Mouse (Mus musculus): ENCODE measurements around the gene Tesmin. TPM values are rescaled to one million over a fixed set of nuclear protein-coding genes. Genes with fewer than 3 reads are reported as not detected.
A peak's percentile ranks its signal among the peaks of the same experiment; 100 is the strongest.

Gene Tesmin
- polyA plus RNA-seq, 1 experiment from 2014 or later = 0.12 TPM

- Histone ChIP-seq H3K4me3 (no peak overlapping the region), H3K4me1 (no peaks in the 10 kb centered on the region), H3K27me3 (ENCODE audit: low read depth, poor library complexity, severe bottlenecking) (no peaks in the 10 kb centered on the region), H3K27ac (replicated peaks) (no peak overlapping the region), H3K9me3 (replicated peaks) (peaks cover 7% of the 10 kb centered on the region; the same call in 1 of the 2 replicates), H3K36me3 (no peaks in the 10 kb centered on the region)
- WGBS = 96% methylated on average over 3 of the region's 3 CpGs
- DNase-seq (ENCODE audit: low spot score) = no peak
These were observed 23.6 kb upstream of the Tesmin start for GRCm38 (mm10) chr19:3365089-3365488.

GRCm38 (mm10) chr19:3368276-3368675, 20.4 kb upstream of the Tesmin start:
- Histone ChIP-seq H3K4me1 (no peaks in the 10 kb centered on the region), H3K27ac (replicated peaks) (no peak overlapping the region), H3K4me3 (no peak overlapping the region), H3K36me3 (no peaks in the 10 kb centered on the region), H3K9me3 (replicated peaks) (peaks cover 7% of the 10 kb centered on the region; the same call in 1 of the 2 replicates), H3K27me3 (ENCODE audit: low read depth, poor library complexity, severe bottlenecking) (no peaks in the 10 kb centered on the region)
- 88% methylated on average over 3 of the region's 3 CpGs for WGBS
- no peak for DNase-seq (ENCODE audit: low spot score)

GRCm38 (mm10) chr19:3373380-3373779, 15.3 kb upstream of the Tesmin start:
- no peak overlapping the region for H3K4me3 ChIP-seq
- H3K36me3 ChIP-seq = no peaks in the 10 kb centered on the region
- 74% methylated on average over 12 of the region's 12 CpGs for WGBS
- H3K4me1 ChIP-seq = no peaks in the 10 kb centered on the region
- DNase-seq (ENCODE audit: low spot score) = no peak
- no peaks in the 10 kb centered on the region for H3K27me3 ChIP-seq (ENCODE audit: low read depth, poor library complexity, severe bottlenecking)
- H3K9me3 ChIP-seq (replicated peaks) = peaks cover 3% of the 10 kb centered on the region; the same call in 1 of the 2 replicates
- no peak overlapping the region for H3K27ac ChIP-seq (replicated peaks)

GRCm38 (mm10) chr19:3374028-3374427, 14.6 kb upstream of the Tesmin start:
- Histone ChIP-seq H3K36me3 (no peaks in the 10 kb centered on the region), H3K4me1 (no peaks in the 10 kb centered on the region), H3K27me3 (ENCODE audit: low read depth, poor library complexity, severe bottlenecking) (no peaks in the 10 kb centered on the region), H3K9me3 (replicated peaks) (no peaks in the 10 kb centered on the region), H3K4me3 (no peak overlapping the region), H3K27ac (replicated peaks) (no peak overlapping the region)
- no peak for DNase-seq (ENCODE audit: low spot score)
- 53% methylated on average over 2 of the region's 2 CpGs for WGBS

GRCm38 (mm10) chr19:3375945-3376495, 12.6 kb upstream of the Tesmin start:
- Histone ChIP-seq H3K36me3 (no peaks in the 10 kb centered on the region), H3K27me3 (ENCODE audit: low read depth, poor library complexity, severe bottlenecking) (no peaks in the 10 kb centered on the region), H3K9me3 (replicated peaks) (no peaks in the 10 kb centered on the region), H3K4me3 (no peak overlapping the region), H3K27ac (replicated peaks) (no peak overlapping the region), H3K4me1 (no peaks in the 10 kb centered on the region)
- WGBS = 75% methylated on average over 7 of the region's 7 CpGs
- DNase-seq (ENCODE audit: low spot score) = no peak

GRCm38 (mm10) chr19:3376966-3377715, 11.5 kb upstream of the Tesmin start:
- 33% methylated on average over 4 of the region's 4 CpGs for WGBS
- no peaks in the 10 kb centered on the region for H3K36me3 ChIP-seq
- H3K4me3 ChIP-seq = no peak overlapping the region
- H3K9me3 ChIP-seq (replicated peaks) = no peaks in the 10 kb centered on the region
- no peak for DNase-seq (ENCODE audit: low spot score)
- H3K4me1 ChIP-seq = no peaks in the 10 kb centered on the region
- H3K27me3 ChIP-seq (ENCODE audit: low read depth, poor library complexity, severe bottlenecking) = no peaks in the 10 kb centered on the region
- no peak overlapping the region for H3K27ac ChIP-seq (replicated peaks)

GRCm38 (mm10) chr19:3378614-3379013, 10.0 kb upstream of the Tesmin start:
- H3K4me3 ChIP-seq = no peak overlapping the region
- H3K27ac ChIP-seq (replicated peaks) = no peak overlapping the region
- no peaks in the 10 kb centered on the region for H3K4me1 ChIP-seq
- no peaks in the 10 kb centered on the region for H3K9me3 ChIP-seq (replicated peaks)
- no peaks in the 10 kb centered on the region for H3K36me3 ChIP-seq
- DNase-seq (ENCODE audit: low spot score) = no peak
- 92% methylated on average over 3 of the region's 3 CpGs for WGBS
- no peaks in the 10 kb centered on the region for H3K27me3 ChIP-seq (ENCODE audit: low read depth, poor library complexity, severe bottlenecking)

GRCm38 (mm10) chr19:3388061-3388460, 596 bp upstream of the Tesmin start:
- no peaks in the 10 kb centered on the region for H3K36me3 ChIP-seq
- H3K4me3 ChIP-seq = no peak overlapping the region
- peaks cover 13% of the 10 kb centered on the region for H3K27me3 ChIP-seq (ENCODE audit: low read depth, poor library complexity, severe bottlenecking)
- H3K27ac ChIP-seq (replicated peaks) = no peak overlapping the region
- DNase-seq (ENCODE audit: low spot score) = no peak
- peaks cover 9% of the 10 kb centered on the region for H3K4me1 ChIP-seq
- H3K9me3 ChIP-seq (replicated peaks) = peaks cover 7% of the 10 kb centered on the region; the same call in 1 of the 2 replicates
- WGBS = 69% methylated on average over 6 of the region's 6 CpGs

- under 1% methylated on average over 43 of the region's 43 CpGs for WGBS
- Histone ChIP-seq H3K27ac (replicated peaks) (peak overlapping the region; percentile 75), H3K4me1 (peaks cover 9% of the 10 kb centered on the region), H3K4me3 (peak overlapping the region; percentile 54), H3K9me3 (replicated peaks) (peaks cover 7% of the 10 kb centered on the region; the same call in 1 of the 2 replicates), H3K36me3 (no peaks in the 10 kb centered on the region), H3K27me3 (ENCODE audit: low read depth, poor library complexity, severe bottlenecking) (peaks cover 13% of the 10 kb centered on the region)
- peak; percentile 84 for DNase-seq (ENCODE audit: low spot score)
These were observed 432 bp downstream of the Tesmin start for GRCm38 (mm10) chr19:3389089-3389488.

GRCm38 (mm10) chr19:3392384-3392783, 3.7 kb downstream of the Tesmin start:
- Histone ChIP-seq H3K4me3 (no peak overlapping the region), H3K9me3 (replicated peaks) (peaks cover 7% of the 10 kb centered on the region; the same call in 1 of the 2 replicates), H3K4me1 (peaks cover 9% of the 10 kb centered on the region), H3K27me3 (ENCODE audit: low read depth, poor library complexity, severe bottlenecking) (peaks cover 13% of the 10 kb centered on the region), H3K36me3 (no peaks in the 10 kb centered on the region), H3K27ac (replicated peaks) (no peak overlapping the region)
- 90% methylated on average over 1 of the region's 1 CpGs for WGBS
- no peak for DNase-seq (ENCODE audit: low spot score)

- Histone ChIP-seq H3K27ac (replicated peaks) (no peak overlapping the region), H3K4me1 (peaks cover 2% of the 10 kb centered on the region), H3K9me3 (replicated peaks) (peaks cover 7% of the 10 kb centered on the region; the same call in 1 of the 2 replicates), H3K4me3 (no peak overlapping the region), H3K36me3 (no peaks in the 10 kb centered on the region), H3K27me3 (ENCODE audit: low read depth, poor library complexity, severe bottlenecking) (peaks cover 12% of the 10 kb centered on the region)
- WGBS = 83% methylated on average over 3 of the region's 3 CpGs
- DNase-seq (ENCODE audit: low spot score) = no peak
These were observed 5.6 kb downstream of the Tesmin start for GRCm38 (mm10) chr19:3394216-3394615.

- H3K9me3 ChIP-seq (replicated peaks) = no peaks in the 10 kb centered on the region
- WGBS = 91% methylated on average over 4 of the region's 4 CpGs
- no peaks in the 10 kb centered on the region for H3K36me3 ChIP-seq
- H3K27ac ChIP-seq (replicated peaks) = no peak overlapping the region
- H3K4me3 ChIP-seq = no peak overlapping the region
- DNase-seq (ENCODE audit: low spot score) = no peak
- H3K27me3 ChIP-seq (ENCODE audit: low read depth, poor library complexity, severe bottlenecking) = no peaks in the 10 kb centered on the region
- no peaks in the 10 kb centered on the region for H3K4me1 ChIP-seq
These were observed 11.4 kb downstream of the Tesmin start for GRCm38 (mm10) chr19:3400057-3400456.

GRCm38 (mm10) chr19:3401504-3401903, 12.8 kb downstream of the Tesmin start:
- Histone ChIP-seq H3K27me3 (ENCODE audit: low read depth, poor library complexity, severe bottlenecking) (no peaks in the 10 kb centered on the region), H3K27ac (replicated peaks) (no peak overlapping the region), H3K9me3 (replicated peaks) (no peaks in the 10 kb centered on the region), H3K4me3 (no peak overlapping the region), H3K36me3 (no peaks in the 10 kb centered on the region), H3K4me1 (no peaks in the 10 kb centered on the region)
- WGBS = 86% methylated on average over 7 of the region's 7 CpGs
- DNase-seq (ENCODE audit: low spot score) = no peak

Measured in midbrain, embryonic 10.5 days (tissue).